Mouse (Mus musculus): ENCODE data around the gene Sik3.

The Sik3 gene

GRCm38 (mm10) chr9:46188370-46188769 is 175.8 kb downstream of the Sik3 start:
- no peak for DNase-seq (ENCODE audit: low spot score in 2 of 2)

- DNase-seq (ENCODE audit: low spot score in 2 of 2): no peak
Observed at GRCm38 (mm10) chr9:46188956-46189355, 176.3 kb downstream of the Sik3 start.

DNA sequence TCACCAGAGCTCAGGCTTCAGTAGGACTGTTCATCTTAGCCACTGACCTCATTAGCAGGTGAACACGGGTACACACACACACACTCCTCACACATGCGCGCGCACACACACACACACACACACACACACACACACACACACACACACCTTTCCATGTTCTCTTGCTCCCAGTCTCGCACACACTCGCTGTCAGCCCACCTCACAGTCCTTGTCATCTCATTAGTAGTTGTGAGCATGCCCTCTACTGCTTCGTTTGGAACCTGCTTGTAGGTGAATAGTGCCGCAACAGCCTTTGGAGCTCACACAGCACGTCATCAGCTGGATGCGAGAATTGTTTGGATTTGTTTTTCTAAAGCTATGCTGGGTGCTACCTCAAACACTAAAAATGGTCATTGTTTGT is 176.8 kb downstream of the Sik3 start:
- no peak for DNase-seq (ENCODE audit: low spot score in 2 of 2)

- no peak for DNase-seq (ENCODE audit: low spot score in 2 of 2)
Observed at GRCm38 (mm10) chr9:46191234-46191633, 178.6 kb downstream of the Sik3 start.

GRCm38 (mm10) chr9:46191644-46192043 is 179.0 kb downstream of the Sik3 start:
- no peak for DNase-seq (ENCODE audit: low spot score in 2 of 2)

- no peak for DNase-seq (ENCODE audit: low spot score in 2 of 2)
Observed at GRCm38 (mm10) chr9:46192642-46193041, 180.0 kb downstream of the Sik3 start.

DNA sequence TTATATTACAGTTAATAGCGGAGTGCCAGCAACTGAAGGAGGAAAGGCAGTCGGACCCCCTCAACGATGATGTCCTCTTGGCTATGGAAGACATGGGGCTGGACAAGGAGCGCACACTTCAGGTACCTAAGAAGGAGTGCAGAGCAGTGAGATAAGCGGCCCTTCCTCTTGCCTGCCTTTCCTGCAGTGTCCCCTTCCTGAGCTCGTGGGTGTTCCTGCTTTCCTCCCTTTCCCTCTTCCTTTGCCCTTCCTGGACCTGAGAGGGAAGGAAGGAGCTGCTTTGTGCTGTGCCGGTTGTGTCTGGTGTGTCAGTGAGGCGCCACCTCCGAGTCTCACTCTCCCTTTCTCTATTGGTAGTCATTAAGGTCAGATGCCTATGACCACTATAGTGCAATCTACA is 182.2 kb downstream of the Sik3 start:
- DNase-seq (ENCODE audit: low spot score in 2 of 2): no peak

DNA sequence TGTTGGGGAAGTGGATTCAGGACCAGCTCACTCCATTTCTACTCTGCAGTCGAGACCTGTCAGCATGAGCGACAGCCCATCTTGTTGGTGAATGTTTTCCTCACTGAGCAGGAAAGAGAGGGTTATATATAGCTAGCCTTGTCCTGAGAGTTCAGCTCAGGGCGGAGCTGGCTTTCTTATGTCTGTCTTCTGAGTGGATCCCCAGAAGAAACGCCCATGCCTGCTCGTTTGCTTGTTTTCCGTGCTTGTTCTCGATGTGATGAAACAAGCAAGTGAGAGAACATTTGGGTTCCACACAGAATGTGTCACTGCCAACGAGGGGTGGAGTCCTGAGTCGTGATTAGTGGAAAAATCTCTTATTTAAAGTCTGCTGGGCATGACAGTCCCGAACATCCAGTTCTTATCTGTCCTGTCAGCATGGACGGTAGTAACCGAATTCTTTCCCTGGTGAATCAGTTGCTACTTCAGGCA is 184.1 kb downstream of the Sik3 start:
- no peak for DNase-seq (ENCODE audit: low spot score in 2 of 2)

DNA sequence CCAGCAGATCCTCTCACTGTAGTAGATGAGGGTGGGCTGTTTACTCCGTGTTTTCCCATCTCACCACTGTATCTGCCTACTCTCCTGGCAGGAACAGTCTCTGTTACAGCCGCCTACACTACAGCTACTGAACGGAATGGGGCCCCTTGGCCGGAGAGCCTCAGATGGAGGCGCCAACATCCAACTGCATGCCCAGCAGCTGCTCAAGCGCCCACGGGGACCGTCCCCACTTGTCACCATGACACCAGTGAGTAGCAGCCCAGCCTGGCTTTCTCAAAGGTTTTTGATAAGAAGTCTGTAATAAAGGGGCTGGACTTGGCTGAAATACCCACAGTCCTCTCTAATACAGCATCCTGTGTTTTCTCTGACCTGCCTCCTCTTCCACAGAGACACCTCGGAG is 185.8 kb downstream of the Sik3 start:
- peak in 1 of 2 experiments; percentile 45 for DNase-seq (ENCODE audit: low spot score in 2 of 2)

GRCm38 (mm10) chr9:46198936-46199335 is 186.3 kb downstream of the Sik3 start:
- no peak for DNase-seq (ENCODE audit: low spot score in 2 of 2)

DNA sequence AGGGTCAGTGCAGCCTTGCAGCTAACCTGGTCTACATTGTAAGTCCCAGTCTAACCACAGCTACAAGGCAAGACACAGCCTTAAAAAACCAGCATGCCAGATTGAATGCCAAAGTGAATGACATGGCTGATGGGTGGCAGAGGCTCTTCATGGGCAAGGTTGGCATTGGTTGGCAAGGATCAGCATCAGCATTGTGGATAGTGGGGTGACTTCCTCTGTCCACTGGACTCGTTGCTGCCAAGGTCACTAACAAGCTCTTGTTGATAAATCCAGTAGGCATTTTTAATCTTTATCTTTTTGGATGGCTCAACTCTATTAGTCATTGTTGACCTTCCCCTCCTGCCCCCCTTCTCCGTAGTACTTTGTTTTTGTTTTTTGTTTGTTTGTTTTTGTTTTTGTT is 187.0 kb downstream of the Sik3 start:
- DNase-seq (ENCODE audit: low spot score in 2 of 2): no peak

- DNase-seq (ENCODE audit: low spot score in 2 of 2): no peak
Observed at GRCm38 (mm10) chr9:46206834-46207500, 194.3 kb downstream of the Sik3 start.

DNA sequence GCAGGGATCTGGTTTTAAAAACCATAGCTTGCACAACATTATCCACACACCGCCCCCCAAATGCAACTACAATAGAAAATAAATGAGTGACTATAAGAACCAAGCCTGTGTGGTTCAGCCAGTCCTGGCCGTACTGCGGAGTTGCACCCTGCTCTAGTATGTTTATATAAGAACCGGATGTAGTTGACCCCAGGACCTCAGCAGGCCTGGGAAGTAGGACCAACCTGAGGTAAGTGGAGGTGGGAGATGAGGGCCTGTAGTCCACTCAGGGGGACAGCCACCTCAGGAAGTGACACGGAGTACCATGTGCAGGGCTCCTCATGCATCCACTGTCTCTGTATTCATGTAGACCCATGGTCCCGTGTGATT is 194.9 kb downstream of the Sik3 start:
- no peak for DNase-seq (ENCODE audit: low spot score in 2 of 2)

DNA sequence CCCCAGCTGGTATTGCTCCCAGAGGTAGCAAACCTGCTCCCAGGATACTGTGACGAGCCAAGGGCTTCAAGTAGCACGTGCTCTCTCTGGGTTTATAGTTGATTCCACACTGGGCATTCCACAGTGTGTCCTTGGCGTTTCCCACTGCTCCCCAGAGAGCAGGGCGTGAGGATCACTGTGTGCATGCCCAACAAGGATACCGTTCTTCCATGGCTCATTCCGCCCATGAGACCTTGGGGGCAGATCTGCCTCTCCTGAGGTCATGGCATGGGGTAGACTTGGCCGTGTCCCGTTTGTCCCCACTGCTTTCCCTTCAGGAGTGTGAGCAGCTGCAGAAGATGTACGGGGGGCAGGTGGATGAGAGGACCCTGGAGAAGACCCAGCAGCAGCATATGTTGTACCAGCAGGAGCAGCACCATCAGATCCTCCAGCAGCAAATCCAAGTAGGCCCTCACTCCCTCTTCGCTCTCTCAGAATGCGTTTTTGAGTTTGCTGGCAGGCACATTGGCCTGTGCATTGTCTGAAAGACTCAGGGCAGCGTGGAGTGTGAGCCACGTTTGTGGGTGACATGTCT is 195.9 kb downstream of the Sik3 start:
- no peak for DNase-seq (ENCODE audit: low spot score in 2 of 2)

DNA sequence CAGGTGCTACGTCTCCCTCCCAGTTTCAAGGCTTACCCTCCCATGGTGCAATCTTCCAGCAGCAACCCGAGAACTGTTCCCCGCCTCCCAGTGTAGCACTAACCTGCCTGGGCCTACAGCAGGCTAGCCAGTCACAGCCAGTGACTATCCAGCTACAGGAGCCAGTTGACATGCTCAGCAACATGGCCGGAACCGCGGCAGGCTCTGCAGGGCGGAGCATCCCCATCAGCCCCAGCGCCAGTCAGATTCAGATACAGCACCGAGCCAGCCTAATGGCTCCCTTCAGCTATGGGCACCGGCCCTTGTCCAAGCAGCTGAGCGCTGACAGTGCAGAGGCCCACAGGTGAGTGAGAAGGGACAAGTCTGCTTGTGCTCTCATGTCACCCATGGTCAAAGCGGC is 197.9 kb downstream of the Sik3 start:
- DNase-seq (ENCODE audit: low spot score in 2 of 2): no peak

GRCm38 (mm10) chr9:46214276-46214675 is 201.7 kb downstream of the Sik3 start:
- DNase-seq (ENCODE audit: low spot score in 2 of 2): no peak

- DNase-seq (ENCODE audit: low spot score in 2 of 2): no peak
Observed at GRCm38 (mm10) chr9:46214946-46215337, 202.3 kb downstream of the Sik3 start.

- no peak for DNase-seq (ENCODE audit: low spot score in 2 of 2)
Observed at GRCm38 (mm10) chr9:46215338-46216322, 203.0 kb downstream of the Sik3 start.

- DNase-seq (ENCODE audit: low spot score in 2 of 2): no peak
Observed at GRCm38 (mm10) chr9:46216744-46217470, 204.3 kb downstream of the Sik3 start.

- no peak for DNase-seq (ENCODE audit: low spot score in 2 of 2)
Observed at GRCm38 (mm10) chr9:46218176-46218575, 205.6 kb downstream of the Sik3 start.

DNA sequence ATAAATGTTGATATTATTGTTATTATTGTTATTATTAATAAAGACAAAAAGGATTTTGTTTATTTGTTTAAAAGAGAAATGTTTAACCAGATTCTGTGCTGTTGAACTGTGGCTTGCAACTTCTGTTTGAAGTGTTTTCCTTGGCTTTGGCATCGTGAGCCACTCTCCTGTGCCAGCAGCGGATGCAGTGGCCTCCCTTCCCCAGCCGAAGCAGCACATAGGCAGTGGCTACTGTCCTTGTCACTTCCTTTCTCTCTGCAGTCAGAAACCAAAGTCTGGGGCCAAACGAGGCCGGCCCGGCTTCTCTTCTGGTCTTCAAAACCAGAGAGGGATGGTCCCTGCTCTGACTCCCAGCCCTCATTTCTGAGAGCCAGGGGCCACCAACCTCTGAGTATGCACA is 210.5 kb downstream of the Sik3 start:
- DNase-seq (ENCODE audit: low spot score in 2 of 2): no peak

- no peak for DNase-seq (ENCODE audit: low spot score in 2 of 2)
Observed at GRCm38 (mm10) chr9:46224101-46224500, 211.5 kb downstream of the Sik3 start.
